Mouse (Mus musculus) cerebellum, adult 2 months (tissue): ENCODE measurements at regions not wholly inside any gene's neighbourhood (a gene's known extent, or its start where the extent isn't known, plus 50 kb on each side); places are given as distances from the start of the nearest gene placed in this dataset.

Experiments
- CTCF ChIP-seq: fragments of 200-500 bp; IDR thresholded peaks from 2 replicates; pipeline ENCODE4 v1.5.1; 2011; ENCODE audit warnings: low read depth, mild to moderate bottlenecking, control low read depth, low read length, moderate library complexity, borderline replicate concordance; ENCODE audit not compliant: insufficient read depth
- POLR2A ChIP-seq: fragments of 200-500 bp; IDR thresholded peaks from 2 replicates; pipeline ENCODE4 v1.6.1; 2011; ENCODE audit warnings: low read length, control low read depth, borderline replicate concordance; ENCODE audit not compliant: insufficient read depth

- TF ChIP-seq POLR2A (no peak), CTCF (no peak)
Measured at GRCm38 (mm10) chr1:57718409-57718808, 55.6 kb upstream of the Spats2l start.
